Mouse (Mus musculus) CH12.LX (cell line): Measurements from ENCODE around the gene Irgm2. TPM values are rescaled to one million over a fixed set of nuclear protein-coding genes. Genes with fewer than 3 reads are reported as not detected.

ENCODE experiments used
- DNase-seq: peaks from one replicate; pipeline ENCODE4 v3.0.0-alpha.2; 2013; ENCODE audit errors: extremely low read depth
- H3K27ac ChIP-seq: 2 replicates; pipeline ENCODE4 v1.5.1; 2012; ENCODE audit warnings: low read depth, mild to moderate bottlenecking, control low read depth, moderate library complexity; ENCODE audit not compliant: insufficient read depth
- H3K27me3 ChIP-seq: replicated peaks from 2 replicates; pipeline ENCODE3; 2012; ENCODE audit warnings: inconsistent platforms
- H3K36me3 ChIP-seq, 2 experiments: replicated peaks in 1 of 2; 2 replicates each; pipeline versions ENCODE3 to v1.6.1; 2012; ENCODE audit warnings: inconsistent platforms in 1 of 2, low read length in 1 of 2, mild to moderate bottlenecking in 1 of 2, mixed read lengths in 1 of 2, moderate library complexity in 1 of 2; ENCODE audit not compliant: control insufficient read depth in 1 of 2, insufficient read depth in 1 of 2
- H3K4me1 ChIP-seq, 2 experiments: 2 replicates each; pipeline ENCODE4 v1.6.1; 2012; ENCODE audit warnings: inconsistent platforms in 1 of 2, moderate library complexity in 1 of 2; ENCODE audit not compliant: insufficient read depth in 2 of 2, control insufficient read depth in 1 of 2
- H3K4me2 ChIP-seq: 2 replicates; pipeline ENCODE4 v1.6.1; 2012; ENCODE audit warnings: low read depth, mild to moderate bottlenecking, control low read depth; ENCODE audit not compliant: poor library complexity, insufficient read depth, severe bottlenecking
- H3K4me3 ChIP-seq, 3 experiments: fragments of 150-350 bp in 1 of 3; sonication (generic) in 1 of 3; replicated peaks in 1 of 3; 2 replicates each; pipeline versions ENCODE3 to v1.5.1; 2011 to 2012; ENCODE audit warnings: low read depth in 2 of 3, low read length in 2 of 3, mild to moderate bottlenecking in 2 of 3, moderate library complexity in 2 of 3, control low read depth in 1 of 3, improper control_type of control experiment in 1 of 3, inconsistent platforms in 1 of 3, mixed read lengths in 1 of 3; ENCODE audit not compliant: poor library complexity in 1 of 3
- H3K79me2 ChIP-seq: replicated peaks from 2 replicates; pipeline ENCODE4 v1.6.1; 2012; ENCODE audit warnings: mild to moderate bottlenecking, moderate library complexity; ENCODE audit not compliant: control insufficient read depth, poor library complexity, insufficient read depth, severe bottlenecking; ENCODE audit errors: extremely low read depth
- H3K9ac ChIP-seq: 2 replicates; pipeline ENCODE4 v1.6.1; 2012; ENCODE audit warnings: low read depth, mild to moderate bottlenecking, control low read depth, moderate library complexity; ENCODE audit not compliant: insufficient read depth
- H3K9me3 ChIP-seq: replicated peaks from 2 replicates; pipeline ENCODE3; 2012; ENCODE audit warnings: low read length, inconsistent platforms, mixed read lengths
- BHLHE40 ChIP-seq: IDR thresholded peaks from 2 replicates; pipeline ENCODE4 v1.6.1; 2011; ENCODE audit warnings: mild to moderate bottlenecking, low read depth, low read length, improper control_type of control experiment
- CHD1 ChIP-seq: IDR thresholded peaks from 2 replicates; pipeline ENCODE4 v1.6.1; 2012; ENCODE audit warnings: low read depth, low read length, improper control_type of control experiment, inconsistent platforms
- CHD2 ChIP-seq: IDR thresholded peaks from 2 replicates; pipeline ENCODE4 v1.6.1; 2011; ENCODE audit warnings: low read length, improper control_type of control experiment
- CTCF ChIP-seq, 2 experiments: IDR thresholded peaks in 1 of 2; conservative IDR thresholded peaks in 1 of 2; 2 replicates each; pipeline ENCODE4 v1.5.1; 2011 to 2012; ENCODE audit warnings: low read depth in 2 of 2, low read length in 2 of 2, improper control_type of control experiment in 1 of 2, inconsistent platforms in 1 of 2, mild to moderate bottlenecking in 1 of 2, moderate library complexity in 1 of 2
- E2F4 ChIP-seq: IDR thresholded peaks from 2 replicates; pipeline ENCODE4 v1.6.1; 2011; ENCODE audit warnings: low read depth, low read length, improper control_type of control experiment; ENCODE audit not compliant: insufficient replicate concordance
- ELF1 ChIP-seq: IDR thresholded peaks from 2 replicates; pipeline ENCODE4 v1.6.1; 2014; ENCODE audit warnings: low read depth, mild to moderate bottlenecking, inconsistent platforms, low read length, improper control_type of control experiment
- EP300 ChIP-seq: IDR thresholded peaks from 2 replicates; pipeline ENCODE4 v1.6.1; 2011; ENCODE audit warnings: low read length, improper control_type of control experiment
- ETS1 ChIP-seq: conservative IDR thresholded peaks from 2 replicates; pipeline ENCODE4 v1.6.1; 2012; ENCODE audit warnings: low read depth, mild to moderate bottlenecking, inconsistent platforms, low read length, improper control_type of control experiment, moderate library complexity
- GABPA ChIP-seq: IDR thresholded peaks from 2 replicates; pipeline ENCODE4 v1.6.1; 2012; ENCODE audit warnings: low read depth, low read length, improper control_type of control experiment, inconsistent platforms; ENCODE audit not compliant: insufficient replicate concordance
- HCFC1 ChIP-seq: IDR thresholded peaks from 2 replicates; pipeline ENCODE4 v1.6.1; 2012; ENCODE audit warnings: low read depth, mild to moderate bottlenecking, inconsistent platforms, low read length, improper control_type of control experiment
- IRF4 ChIP-seq: IDR thresholded peaks from 2 replicates; pipeline ENCODE4 v1.6.1; 2014; ENCODE audit warnings: low read depth, mild to moderate bottlenecking, inconsistent platforms, low read length, improper control_type of control experiment
- JUN ChIP-seq: IDR thresholded peaks from 2 replicates; pipeline ENCODE4 v1.6.1; 2011; ENCODE audit warnings: low read depth, mild to moderate bottlenecking, low read length, improper control_type of control experiment, moderate library complexity; ENCODE audit not compliant: insufficient read depth
- MAFK ChIP-seq: IDR thresholded peaks from 2 replicates; pipeline ENCODE4 v1.6.1; 2011; ENCODE audit warnings: low read length, improper control_type of control experiment; ENCODE audit not compliant: insufficient replicate concordance
- MAX ChIP-seq: IDR thresholded peaks from 2 replicates; pipeline ENCODE4 v1.6.1; 2011; ENCODE audit warnings: low read length, improper control_type of control experiment
- MAZ ChIP-seq: IDR thresholded peaks from 2 replicates; pipeline ENCODE4 v1.6.1; 2012; ENCODE audit warnings: low read depth, mild to moderate bottlenecking, inconsistent platforms, low read length, improper control_type of control experiment, moderate library complexity
- MEF2A ChIP-seq: IDR thresholded peaks from 2 replicates; pipeline ENCODE4 v1.6.1; 2014; ENCODE audit warnings: low read depth, mild to moderate bottlenecking, inconsistent platforms, low read length, improper control_type of control experiment, borderline replicate concordance
- NELFE ChIP-seq: IDR thresholded peaks from 2 replicates; pipeline ENCODE4 v1.6.1; 2011; ENCODE audit warnings: low read depth, low read length, improper control_type of control experiment
- NRF1 ChIP-seq: IDR thresholded peaks from 2 replicates; pipeline ENCODE4 v1.6.1; 2014; ENCODE audit warnings: low read depth, mild to moderate bottlenecking, inconsistent platforms, low read length, improper control_type of control experiment, moderate library complexity
- PAX5 ChIP-seq: IDR thresholded peaks from 2 replicates; pipeline ENCODE4 v1.6.1; 2012; ENCODE audit warnings: low read length, inconsistent platforms, mixed read lengths
- POLR2A ChIP-seq: IDR thresholded peaks from 2 replicates; pipeline ENCODE4 v1.6.1; 2011; ENCODE audit warnings: low read depth, mild to moderate bottlenecking, improper control_type of control experiment, low read length
- RAD21 ChIP-seq: IDR thresholded peaks from 2 replicates; pipeline ENCODE4 v1.6.1; 2011; ENCODE audit warnings: low read depth, mild to moderate bottlenecking, low read length, improper control_type of control experiment, moderate library complexity
- RCOR1 ChIP-seq: conservative IDR thresholded peaks from 2 replicates; pipeline ENCODE4 v1.6.1; 2012; ENCODE audit warnings: low read depth, mild to moderate bottlenecking, inconsistent platforms, low read length, improper control_type of control experiment
- SIN3A ChIP-seq: IDR thresholded peaks from 2 replicates; pipeline ENCODE4 v1.6.1; 2012; ENCODE audit warnings: low read length, improper control_type of control experiment, inconsistent platforms
- SMC3 ChIP-seq: IDR thresholded peaks from 2 replicates; pipeline ENCODE4 v1.6.1; 2011; ENCODE audit warnings: low read depth, low read length, improper control_type of control experiment
- TBP ChIP-seq: conservative IDR thresholded peaks from 2 replicates; pipeline ENCODE4 v1.6.1; 2011; ENCODE audit warnings: low read depth, low read length, improper control_type of control experiment
- TCF12 ChIP-seq: IDR thresholded peaks from 2 replicates; pipeline ENCODE4 v1.6.1; 2014; ENCODE audit warnings: low read depth, mild to moderate bottlenecking, inconsistent platforms, low read length, improper control_type of control experiment
- UBTF ChIP-seq: IDR thresholded peaks from 2 replicates; pipeline ENCODE4 v1.6.1; 2012; ENCODE audit warnings: low read depth, mild to moderate bottlenecking, inconsistent platforms, low read length, improper control_type of control experiment, moderate library complexity
- USF1 ChIP-seq: IDR thresholded peaks from 2 replicates; pipeline ENCODE4 v1.6.1; 2014; ENCODE audit warnings: low read depth, mild to moderate bottlenecking, inconsistent platforms, low read length, improper control_type of control experiment
- ZC3H11A ChIP-seq: IDR thresholded peaks from 2 replicates; pipeline ENCODE4 v1.6.1; 2012; ENCODE audit warnings: low read depth, mild to moderate bottlenecking, inconsistent platforms, low read length, improper control_type of control experiment
- ZKSCAN1 ChIP-seq: IDR thresholded peaks from 2 replicates; pipeline ENCODE4 v1.6.1; 2012; ENCODE audit warnings: low read depth, inconsistent platforms, low read length, improper control_type of control experiment, borderline replicate concordance
- ZMIZ1 ChIP-seq: IDR thresholded peaks from 2 replicates; pipeline ENCODE4 v1.6.1; 2012; ENCODE audit warnings: low read depth, mild to moderate bottlenecking, inconsistent platforms, low read length, improper control_type of control experiment
- ZNF384 ChIP-seq: IDR thresholded peaks from 2 replicates; pipeline ENCODE4 v1.6.1; 2012; ENCODE audit warnings: low read depth, low read length, improper control_type of control experiment, inconsistent platforms
- dilution Hi-C: fragments of 300-500 bp; cut with MboI; formaldehyde crosslinking; loops from 2 replicates; pipeline ENCODE4 v1.14.3; 2020; ENCODE audit warnings: low sequenced_read_pairs; ENCODE audit not compliant: extremely low pct_unique_long_range_greater_than_20kb, extremely low pct_ligation_motif_present
- in situ Hi-C: fragments of 300-500 bp; cut with MboI; formaldehyde crosslinking; loops from 3 replicates; pipeline ENCODE4 v1.14.3; 2019; ENCODE audit warnings: low sequenced_read_pairs, low pct_ligation_motif_present, low pct_unique_long_range_greater_than_20kb, mixed read lengths
- polyA plus RNA-seq: library from polyadenylated mRNA; unstranded; fragments of >175 nt; gene quantifications from 2 replicates; pipeline ENCODE4 v1.2.1, GENCODE M21; 2012; ENCODE audit warnings: low read depth; ENCODE audit not compliant: insufficient read length
- total RNA-seq, 2 experiments: library from RNA; depleted of rRNA; stranded (reverse); fragments of 300-350 nt in 1 of 2; fragments of >200 nt in 1 of 2; gene quantifications; 2 replicates each; pipeline ENCODE4 v1.2.3; 2012 to 2014

Irgm2 gene
- total and polyA plus RNA-seq, 3 experiments, result 4.3 to 5.2 (median 4.7) TPM

DNA sequence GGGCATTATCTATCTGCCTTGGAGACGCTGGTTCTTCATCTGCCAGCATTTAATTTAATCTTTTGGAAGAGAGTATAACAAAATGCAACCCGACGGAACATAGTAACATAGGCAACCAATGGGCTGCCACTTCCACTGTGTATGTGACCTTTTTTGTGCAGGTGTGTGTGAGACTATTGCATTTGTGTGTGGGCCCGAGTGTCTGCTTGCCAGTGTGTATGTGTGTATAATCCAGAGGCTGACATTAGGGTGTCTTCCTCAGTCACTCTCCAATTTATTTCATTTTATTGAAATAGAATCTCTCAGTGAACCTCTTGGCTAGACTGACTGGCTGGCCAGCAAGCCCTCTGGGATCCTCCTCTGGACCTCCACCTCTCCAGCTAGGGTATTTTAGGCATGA lies 808 bp downstream of the Irgm2 start:
- Histone ChIP-seq H3K4me3 (peak overlapping the region; percentile 67 to 95 (median 86)), H3K9ac (peak overlapping the region; percentile 85), H3K4me1 (peaks cover 9 to 32% of the 10 kb centered on the region in 2 experiments), H3K27me3 (no peaks in the 10 kb centered on the region), H3K9me3 (no peaks in the 10 kb centered on the region), H3K79me2 (peaks cover 39% of the 10 kb centered on the region), H3K27ac (peak overlapping the region; percentile 51; the same call in 1 of the 2 replicates), H3K36me3 (peaks cover 13 to 29% of the 10 kb centered on the region in 2 experiments), H3K4me2 (peak overlapping the region; percentile 85)
- DNase-seq, result no peak
- in situ Hi-C loops, result no loop called here
- dilution Hi-C loops, result no loop called here
- TF ChIP-seq SMC3, result no peak
- peak; percentile 16; the same call in 1 of the 2 replicates for TF ChIP-seq TCF12

DNA sequence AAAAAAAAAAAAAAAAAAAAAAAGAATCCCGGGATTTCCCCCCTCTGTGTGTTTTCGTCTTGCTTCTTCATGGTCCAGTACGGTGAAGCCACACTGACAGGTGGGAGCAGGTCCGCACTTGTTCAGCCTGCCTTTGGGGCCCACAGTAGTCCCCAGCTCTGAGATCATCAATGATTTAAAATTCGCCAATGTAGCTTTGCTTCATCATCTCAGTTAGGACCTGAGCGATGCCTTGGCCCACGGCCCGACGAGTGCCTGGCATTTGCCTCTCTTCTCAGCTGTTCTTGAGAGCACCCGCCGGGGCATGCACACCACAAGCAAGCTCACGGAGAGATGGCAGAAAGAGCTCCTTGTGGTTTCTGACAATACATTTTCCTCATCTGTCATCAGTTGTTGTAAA lies 1.6 kb downstream of the Irgm2 start:
- in situ Hi-C loops (no loop called here), dilution Hi-C loops (no loop called here)
- Histone ChIP-seq H3K4me1 (peaks cover 9 to 23% of the 10 kb centered on the region in 2 experiments), H3K27ac (peak overlapping the region; percentile 81), H3K4me3 (peak overlapping the region; percentile 55 to 95 (median 63)), H3K9me3 (no peaks in the 10 kb centered on the region), H3K36me3 (peaks cover 20 to 36% of the 10 kb centered on the region in 2 experiments), H3K9ac (peak overlapping the region; percentile 85), H3K79me2 (peaks cover 41% of the 10 kb centered on the region), H3K27me3 (no peaks in the 10 kb centered on the region), H3K4me2 (peak overlapping the region; percentile 85)
- DNase-seq, result peak; percentile 86
- TF ChIP-seq GABPA (no peak), TCF12 (peak; percentile 82; the same call in 1 of the 2 replicates), ZC3H11A (no peak), SIN3A (peak; percentile 92), BHLHE40 (peak; percentile 76), ZMIZ1 (peak; percentile 86; the same call in 1 of the 2 replicates), USF1 (no peak), RAD21 (no peak; the same call in 1 of the 2 replicates), CHD1 (peak; percentile 99), RCOR1 (peak; percentile 79), ZKSCAN1 (no peak), JUN (peak; percentile 67; the same call in 1 of the 2 replicates), HCFC1 (peak; percentile 36; the same call in 1 of the 2 replicates), MAZ (peak; percentile 84; the same call in 1 of the 2 replicates), CTCF (conservative IDR thresholded peaks at IDR 0.05 in 1 of 2, IDR thresholded peaks at IDR 0.05 in 1 of 2; ENCODE audit: low read depth in 2 of 2, low read length in 2 of 2) (no peak), ZNF384 (peak; percentile 98), E2F4 (no peak), MAFK (no peak), IRF4 (peak; percentile 88), CHD2 (peak; percentile 47; the same call in 1 of the 2 replicates), PAX5 (no peak), NRF1 (peak; percentile 32), EP300 (peak; percentile 75), TBP (peak; percentile 71), UBTF (no peak), NELFE (peak; percentile 81), MEF2A (peak; percentile 89), ETS1 (peak; percentile 93), SMC3 (peak; percentile 6; the same call in 1 of the 2 replicates), ELF1 (peak; percentile 48; the same call in 1 of the 2 replicates), POLR2A (peak; percentile 70), MAX (no peak)
